Mouse (Mus musculus) limb, embryonic 15.5 days (tissue): Measurements from ENCODE around the gene Asb2. TPM values are rescaled to one million over a fixed set of nuclear protein-coding genes. Genes with fewer than 3 reads are reported as not detected.

Experiments
- ATAC-seq: fragments of 200-750 bp; cut with Nextera tagmentation; 2 replicates; pipeline ENCODE4 v1.8.0; 2017; ENCODE audit warnings: low read depth, moderate TSS enrichment; ENCODE audit not compliant: insufficient number of reproducible peaks, low FRiP score, low TSS enrichment
- H3K27ac ChIP-seq: fragments of 300-500 bp; sonication (generic); 2 replicates; pipeline ENCODE4 v1.5.1; 2015; ENCODE audit warnings: moderate library complexity, mild to moderate bottlenecking, inconsistent platforms
- H3K27me3 ChIP-seq: fragments of 300-500 bp; sonication (generic); 2 replicates; pipeline ENCODE4 v1.6.1; 2015; ENCODE audit warnings: inconsistent platforms
- H3K36me3 ChIP-seq: fragments of 300-500 bp; sonication (generic); 2 replicates; pipeline ENCODE4 v1.6.1; 2015; ENCODE audit warnings: inconsistent platforms
- H3K4me1 ChIP-seq: fragments of 300-500 bp; sonication (generic); 2 replicates; pipeline ENCODE4 v1.6.1; 2015; ENCODE audit warnings: inconsistent platforms
- H3K4me2 ChIP-seq: fragments of 300-500 bp; sonication (generic); 2 replicates; pipeline ENCODE4 v1.6.1; 2015; ENCODE audit warnings: mild to moderate bottlenecking, inconsistent platforms
- H3K4me3 ChIP-seq: fragments of 300-500 bp; sonication (generic); 2 replicates; pipeline ENCODE4 v1.5.1; 2015; ENCODE audit warnings: mild to moderate bottlenecking, inconsistent platforms
- H3K9ac ChIP-seq: fragments of 300-500 bp; sonication (generic); 2 replicates; pipeline ENCODE4 v1.6.1; 2015; ENCODE audit warnings: inconsistent platforms
- H3K9me3 ChIP-seq: fragments of 300-500 bp; sonication (generic); 2 replicates; pipeline ENCODE4 v1.6.1; 2016; ENCODE audit warnings: inconsistent platforms
- WGBS: fragments of 180-500 bp; shearing (Covaris S2); methylation state at CpG from one replicate; pipeline ENCODE4 v1.1.7; 2015; 5-methylcytosine and 5-hydroxymethylcytosine counted together
- polyA plus RNA-seq: library from polyadenylated mRNA; unstranded; fragments of >200 nt; fragmentation: Nextera tagmentation; extraction: Ambion mirVana; gene quantifications from 2 replicates; pipeline ENCODE4 v1.2.1, GENCODE M21; 2015

Asb2 gene
- polyA plus RNA-seq, 1 experiment from 2014 or later: 5.9 TPM

DNA sequence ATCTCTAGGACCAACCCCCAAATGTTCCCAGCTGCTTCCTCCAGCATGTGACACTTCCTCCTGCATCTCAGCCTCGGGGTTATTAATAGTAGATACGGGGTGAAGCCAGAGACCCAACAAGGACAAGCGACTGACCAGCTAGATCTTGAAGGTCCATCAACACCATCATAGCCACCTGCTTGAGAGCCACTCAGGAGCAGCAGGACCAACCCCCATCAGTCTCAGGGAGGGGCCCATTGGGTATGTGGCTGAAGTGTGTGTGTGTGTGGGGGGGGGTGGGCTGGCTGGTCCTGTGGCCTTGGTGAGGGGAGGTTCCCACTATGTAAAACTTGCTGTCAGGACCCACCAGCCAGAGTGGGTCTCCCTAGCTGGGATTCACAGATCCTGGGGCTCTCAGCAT is 19.0 kb downstream of the Asb2 start:
- Histone ChIP-seq H3K4me2 (no peak overlapping the region), H3K27me3 (no peaks in the 10 kb centered on the region), H3K36me3 (no peaks in the 10 kb centered on the region), H3K4me1 (no peaks in the 10 kb centered on the region), H3K27ac (no peak overlapping the region), H3K9me3 (no peaks in the 10 kb centered on the region), H3K9ac (no peak overlapping the region), H3K4me3 (no peak overlapping the region)
- ATAC-seq: no peak
- WGBS: 70% methylated on average over 3 of the region's 3 CpGs

DNA sequence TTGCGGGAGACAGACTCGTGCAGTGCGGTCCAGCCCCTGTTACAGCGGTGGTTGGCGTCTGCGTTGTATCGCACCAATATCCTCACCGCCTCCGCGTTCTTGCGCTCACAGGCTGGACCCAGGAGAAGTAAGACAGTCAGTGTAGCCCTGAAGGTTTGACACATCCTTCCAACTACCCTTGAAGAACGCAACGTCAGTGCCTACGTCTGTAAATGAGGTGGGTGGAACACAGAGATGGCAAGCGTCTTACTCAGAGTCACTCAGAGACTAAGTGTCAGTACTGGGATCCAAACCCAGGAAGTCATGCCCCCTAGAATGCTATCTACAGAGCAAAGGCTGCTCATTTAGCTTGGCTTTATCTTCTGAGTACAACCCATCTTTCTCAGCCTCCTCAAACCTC is 22.4 kb downstream of the Asb2 start:
- Histone ChIP-seq H3K36me3 (no peaks in the 10 kb centered on the region), H3K4me1 (peaks cover 7% of the 10 kb centered on the region), H3K9me3 (no peaks in the 10 kb centered on the region), H3K4me2 (no peak overlapping the region), H3K27me3 (no peaks in the 10 kb centered on the region), H3K9ac (no peak overlapping the region), H3K27ac (no peak overlapping the region), H3K4me3 (no peak overlapping the region)
- WGBS: 93% methylated on average over 15 of the region's 15 CpGs
- no peak for ATAC-seq

DNA sequence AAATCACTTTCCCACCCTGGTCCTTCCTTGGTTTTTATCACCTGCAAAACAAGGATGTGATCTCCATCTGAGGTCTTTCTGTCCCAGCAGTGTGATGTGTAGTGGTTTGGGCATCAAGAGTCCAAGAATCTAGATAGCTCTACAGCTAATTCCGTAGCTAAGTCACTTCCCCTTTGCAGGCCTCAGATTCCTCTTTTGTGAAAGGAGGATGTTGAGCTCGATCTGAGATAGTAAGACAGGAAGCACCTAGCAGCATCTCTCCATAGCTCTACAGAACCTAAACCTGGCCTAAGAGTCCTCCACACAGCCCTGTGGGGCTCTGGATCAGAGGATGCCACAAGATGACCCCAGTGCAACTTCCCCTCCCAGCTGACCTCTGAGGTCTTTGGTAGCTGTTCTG is 22.9 kb downstream of the Asb2 start:
- Histone ChIP-seq H3K27ac (no peak overlapping the region), H3K4me1 (peaks cover 8% of the 10 kb centered on the region), H3K4me2 (no peak overlapping the region), H3K4me3 (no peak overlapping the region), H3K36me3 (no peaks in the 10 kb centered on the region), H3K9ac (no peak overlapping the region), H3K27me3 (no peaks in the 10 kb centered on the region), H3K9me3 (no peaks in the 10 kb centered on the region)
- 82% methylated on average over 2 of the region's 2 CpGs for WGBS
- ATAC-seq: no peak

DNA sequence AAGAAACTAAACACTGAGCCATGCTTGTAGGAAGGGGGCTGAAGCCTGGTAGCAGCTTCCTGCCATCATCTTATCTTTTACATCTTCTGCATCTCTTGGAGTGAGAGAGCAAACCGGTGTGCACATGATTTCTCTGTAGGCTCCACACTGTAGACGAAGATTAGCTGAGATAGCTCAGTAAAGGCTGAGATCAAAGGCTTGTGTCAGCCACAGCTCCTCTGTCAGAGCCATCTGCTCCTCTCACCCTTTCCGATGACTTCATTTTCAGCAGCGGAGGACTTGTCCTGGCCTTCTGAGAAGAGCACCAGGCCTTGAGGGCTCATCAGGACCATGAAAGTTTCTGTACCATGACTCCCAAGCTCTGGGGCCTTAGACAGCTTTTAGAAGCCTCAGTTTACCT is 24.3 kb downstream of the Asb2 start:
- Histone ChIP-seq H3K27ac (no peak overlapping the region), H3K9me3 (no peaks in the 10 kb centered on the region), H3K36me3 (no peaks in the 10 kb centered on the region), H3K27me3 (no peaks in the 10 kb centered on the region), H3K4me1 (peaks cover 8% of the 10 kb centered on the region), H3K9ac (no peak overlapping the region), H3K4me2 (no peak overlapping the region), H3K4me3 (no peak overlapping the region)
- WGBS: 35% methylated on average over 4 of the region's 4 CpGs
- no peak for ATAC-seq

- ATAC-seq: peak; percentile 27; the same call in 1 of the 2 replicates
- H3K36me3 ChIP-seq: no peaks in the 10 kb centered on the region
- peaks cover 19% of the 10 kb centered on the region for H3K27me3 ChIP-seq
- H3K9ac ChIP-seq: no peak overlapping the region
- H3K9me3 ChIP-seq: no peaks in the 10 kb centered on the region
- H3K4me3 ChIP-seq: no peak overlapping the region
- H3K4me1 ChIP-seq: peaks cover 16% of the 10 kb centered on the region
- no peak overlapping the region for H3K27ac ChIP-seq
- no peak overlapping the region for H3K4me2 ChIP-seq
- WGBS: 51% methylated on average over 7 of the region's 7 CpGs
These were observed 27.2 kb downstream of the Asb2 start for GRCm38 (mm10) chr12:103328448-103329191.

- Histone ChIP-seq H3K4me2 (no peak overlapping the region), H3K27me3 (peaks cover 21% of the 10 kb centered on the region), H3K4me3 (no peak overlapping the region), H3K9me3 (no peaks in the 10 kb centered on the region), H3K36me3 (no peaks in the 10 kb centered on the region), H3K27ac (no peak overlapping the region), H3K9ac (no peak overlapping the region), H3K4me1 (peaks cover 16% of the 10 kb centered on the region)
- no peak for ATAC-seq
- WGBS: 37% methylated on average over 7 of the region's 7 CpGs
These were observed 28.7 kb downstream of the Asb2 start for GRCm38 (mm10) chr12:103327107-103327506.

DNA sequence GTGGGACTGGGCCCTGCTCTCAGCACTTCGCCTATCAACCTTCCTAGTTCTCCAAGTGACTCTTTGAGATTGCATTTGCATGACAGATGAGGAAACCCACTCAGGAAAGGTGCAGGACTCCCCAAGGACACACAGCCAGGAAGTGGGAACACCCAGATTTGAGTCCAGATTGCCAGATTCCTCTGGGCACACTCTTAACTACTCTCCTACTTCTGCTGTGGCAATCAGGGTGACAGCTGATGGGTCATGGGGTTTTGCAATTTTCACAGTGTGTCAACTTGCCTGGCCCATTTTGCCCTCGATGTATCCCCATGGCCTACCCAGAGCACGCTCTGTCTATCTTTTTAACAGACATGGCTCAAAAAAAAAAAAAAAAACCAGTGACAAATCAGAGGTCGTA is 29.2 kb downstream of the Asb2 start:
- H3K4me1 ChIP-seq: peaks cover 16% of the 10 kb centered on the region
- WGBS: 75% methylated on average over 4 of the region's 4 CpGs
- no peaks in the 10 kb centered on the region for H3K9me3 ChIP-seq
- H3K4me3 ChIP-seq: no peak overlapping the region
- H3K27ac ChIP-seq: no peak overlapping the region
- H3K4me2 ChIP-seq: no peak overlapping the region
- no peak overlapping the region for H3K9ac ChIP-seq
- H3K27me3 ChIP-seq: peaks cover 21% of the 10 kb centered on the region
- ATAC-seq: no peak
- no peaks in the 10 kb centered on the region for H3K36me3 ChIP-seq

DNA sequence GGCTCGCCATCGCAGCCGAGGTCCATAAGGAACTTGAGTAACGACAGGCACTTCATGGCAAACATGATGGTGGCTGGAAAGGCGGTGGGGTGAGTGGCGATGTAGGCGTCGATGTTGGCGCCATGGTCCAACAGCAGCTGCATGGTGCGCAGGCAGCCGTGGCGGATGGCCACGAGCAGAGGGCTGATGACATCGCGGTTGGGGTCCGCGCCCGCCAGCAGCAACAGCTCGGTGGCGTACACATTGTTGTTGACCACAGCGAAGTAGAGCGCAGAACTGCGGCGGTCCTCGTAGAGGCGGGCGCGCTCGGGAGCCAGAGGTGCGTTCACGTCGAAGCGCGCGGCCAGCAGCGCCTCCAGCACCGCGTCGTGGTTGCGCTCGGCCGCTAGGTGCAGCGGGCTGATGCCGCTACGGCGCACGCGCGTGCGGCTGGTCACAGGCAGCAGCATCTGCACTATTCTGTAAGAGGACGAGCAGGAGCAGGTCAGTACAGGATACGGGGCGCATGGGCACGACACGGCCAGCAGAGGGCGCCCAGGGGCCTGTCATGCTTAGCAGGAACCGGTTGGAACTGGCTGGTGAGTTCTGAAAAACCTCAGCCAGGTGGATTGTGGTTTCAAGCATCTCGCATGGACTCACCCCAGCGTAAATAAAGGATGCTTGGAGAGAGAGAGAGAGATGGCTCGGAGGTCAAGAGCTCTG is 30.5 kb downstream of the Asb2 start:
- no peak overlapping the region for H3K27ac ChIP-seq
- H3K27me3 ChIP-seq: peaks cover 21% of the 10 kb centered on the region
- peak overlapping the region; percentile 72 for H3K4me2 ChIP-seq
- peak overlapping the region; percentile 38 for H3K4me3 ChIP-seq
- no peak overlapping the region for H3K9ac ChIP-seq
- H3K36me3 ChIP-seq: no peaks in the 10 kb centered on the region
- WGBS: 7% methylated on average over 60 of the region's 60 CpGs
- peaks cover 16% of the 10 kb centered on the region for H3K4me1 ChIP-seq
- ATAC-seq: peak; percentile 64; the same call in 1 of the 2 replicates
- no peaks in the 10 kb centered on the region for H3K9me3 ChIP-seq

- no peaks in the 10 kb centered on the region for H3K9me3 ChIP-seq
- 39% methylated on average over 3 of the region's 3 CpGs for WGBS
- no peaks in the 10 kb centered on the region for H3K36me3 ChIP-seq
- no peak overlapping the region for H3K4me2 ChIP-seq
- peaks cover 21% of the 10 kb centered on the region for H3K27me3 ChIP-seq
- no peak overlapping the region for H3K9ac ChIP-seq
- no peak overlapping the region for H3K4me3 ChIP-seq
- no peak for ATAC-seq
- peaks cover 8% of the 10 kb centered on the region for H3K4me1 ChIP-seq
- H3K27ac ChIP-seq: no peak overlapping the region
These were observed 33.0 kb downstream of the Asb2 start for GRCm38 (mm10) chr12:103322801-103323200.

DNA sequence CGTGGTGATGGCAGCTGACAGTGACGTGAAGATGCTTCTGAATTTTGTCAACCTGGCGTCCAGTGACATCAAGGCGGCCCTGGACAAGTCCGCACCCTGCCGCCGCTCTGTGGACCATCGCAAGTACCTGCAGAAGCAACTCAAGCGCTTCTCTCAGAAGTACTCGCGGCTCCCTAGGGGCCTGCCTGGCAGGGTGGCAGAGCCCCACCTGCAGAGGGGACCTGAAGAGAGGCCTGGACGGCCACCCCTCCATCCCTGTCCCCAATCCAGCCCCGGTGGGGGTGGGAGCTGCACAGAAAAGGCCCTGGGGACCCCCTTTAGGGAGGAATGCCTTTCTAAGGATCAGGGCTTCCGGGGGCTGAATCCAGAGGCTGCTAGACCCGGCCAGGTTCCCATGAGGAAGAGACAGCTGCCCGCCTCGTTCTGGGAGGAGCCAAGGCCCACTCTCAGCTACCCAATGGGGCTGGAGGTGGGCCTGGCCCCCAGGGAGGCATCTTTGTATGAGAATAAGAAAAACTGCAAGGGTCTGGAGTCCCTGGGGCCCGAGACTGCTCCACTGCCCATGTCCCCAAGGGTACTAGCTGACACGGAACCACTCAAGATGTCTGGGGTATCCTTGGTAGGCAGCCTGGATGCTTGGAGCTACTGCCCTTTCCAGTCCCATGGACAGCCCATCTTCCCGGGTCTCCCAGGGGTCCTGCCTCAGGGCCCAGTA is 39.8 kb downstream of the Asb2 start:
- peaks cover 6% of the 10 kb centered on the region; the same call in 1 of the 2 replicates for H3K4me1 ChIP-seq
- no peak overlapping the region for H3K27ac ChIP-seq
- 46% methylated on average over 20 of the region's 20 CpGs for WGBS
- peaks cover 40% of the 10 kb centered on the region for H3K27me3 ChIP-seq
- no peak overlapping the region for H3K9ac ChIP-seq
- no peak overlapping the region for H3K4me2 ChIP-seq
- no peaks in the 10 kb centered on the region for H3K9me3 ChIP-seq
- no peaks in the 10 kb centered on the region for H3K36me3 ChIP-seq
- ATAC-seq: no peak
- no peak overlapping the region for H3K4me3 ChIP-seq

DNA sequence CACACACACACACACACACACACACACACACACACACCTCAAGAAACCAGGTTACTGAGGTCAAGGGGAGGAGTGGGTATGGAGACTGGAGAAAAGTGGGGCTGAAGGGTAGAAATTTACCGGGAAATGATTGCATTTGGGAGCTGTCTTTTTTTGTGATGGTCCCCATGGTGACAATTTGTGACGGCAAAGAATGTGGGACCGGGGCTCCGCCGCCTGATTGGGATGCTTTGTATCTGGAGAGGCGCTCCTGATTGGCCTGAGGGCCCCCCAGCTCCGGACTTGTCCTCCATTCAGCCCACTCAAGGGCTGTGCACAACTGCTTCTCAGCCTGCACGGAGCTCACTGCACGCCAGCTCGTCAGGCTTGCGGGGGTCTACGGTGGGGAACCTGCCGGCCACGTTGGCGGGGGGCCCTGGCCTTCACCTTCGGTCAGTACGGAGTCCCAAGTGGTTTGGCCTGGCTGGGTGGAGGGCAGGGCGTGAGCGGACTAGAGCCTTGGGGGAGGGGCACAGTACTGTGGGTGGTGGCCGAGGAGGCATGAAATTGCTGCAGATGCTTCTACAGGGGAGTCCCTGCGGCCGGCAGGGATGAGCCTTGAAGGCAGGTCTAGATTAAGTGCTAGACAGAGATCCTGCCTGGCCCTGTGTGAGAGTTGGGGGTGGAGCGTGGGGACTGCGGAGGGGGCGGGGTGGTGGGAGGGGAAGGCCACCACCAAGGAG is 41.0 kb downstream of the Asb2 start:
- Histone ChIP-seq H3K9ac (no peak overlapping the region), H3K27ac (no peak overlapping the region), H3K36me3 (no peaks in the 10 kb centered on the region), H3K9me3 (no peaks in the 10 kb centered on the region), H3K27me3 (peaks cover 40% of the 10 kb centered on the region), H3K4me1 (peaks cover 6% of the 10 kb centered on the region; the same call in 1 of the 2 replicates), H3K4me3 (peak overlapping the region; percentile 14), H3K4me2 (peak overlapping the region; percentile 39)
- ATAC-seq: no peak; the same call in 1 of the 2 replicates
- 11% methylated on average over 25 of the region's 25 CpGs for WGBS
